Mouse (Mus musculus): ENCODE measurements around the gene Asb11. TPM values are rescaled to one million over a fixed set of nuclear protein-coding genes. Genes with fewer than 3 reads are reported as not detected.
A peak's percentile ranks its signal among the peaks of the same experiment; 100 is the strongest.

The Asb11 gene
- total and polyA plus RNA-seq, 3 experiments: 2.5 to 3.2 TPM; not detected in 1

DNA sequence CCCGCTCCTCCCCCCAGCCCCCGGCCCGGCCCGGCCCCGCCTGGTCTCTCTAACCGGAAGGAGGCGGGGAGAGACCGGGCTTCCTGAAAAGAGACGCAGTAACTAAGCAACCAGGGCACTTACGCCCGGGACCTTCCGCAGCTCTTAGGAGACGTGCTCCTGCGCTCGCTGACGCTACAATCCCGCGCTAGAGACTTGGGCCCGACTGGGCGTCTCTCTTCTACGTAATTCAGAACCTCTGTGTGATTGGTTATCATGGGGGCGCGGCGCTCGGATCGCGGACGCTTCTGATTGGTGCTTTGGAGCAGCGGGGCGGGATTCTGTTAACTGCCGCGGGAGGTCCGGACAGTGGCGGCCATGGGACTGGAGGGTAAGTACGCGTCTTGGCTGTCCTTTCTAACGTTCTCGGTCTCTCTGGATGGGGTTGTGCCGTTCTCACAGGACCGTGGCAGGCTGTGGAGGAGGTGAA lies 17.3 kb upstream of the Asb11 start, which contains the start of gene Piga:
Piga (plus strand) TSS at position 317 of the 469 bp plus-strand sequence.
- Histone ChIP-seq H3K36me3 (ENCODE audit: control insufficient read depth in 1 of 2, insufficient read depth in 2 of 2, low read length in 2 of 2) (peaks cover 16 to 34% of the 10 kb centered on the region in 2 experiments), H3K9me3 (replicated peaks; ENCODE audit: insufficient read depth, low read length) (no peaks in the 10 kb centered on the region), H3K4me3 (ENCODE audit: control insufficient read depth in 1 of 2, insufficient read depth in 1 of 2, low read depth in 2 of 2, low read length in 2 of 2) (peak within 1 kb of the TSS; percentile 68 to 87), H3K79me2 (ENCODE audit: control insufficient read depth, insufficient read depth, low read length, poor library complexity) (peaks cover 17% of the 10 kb centered on the region), H3K4me1 (ENCODE audit: control insufficient read depth in 1 of 2, insufficient read depth in 2 of 2, low read length in 2 of 2) (peaks cover 24 to 25% of the 10 kb centered on the region in 2 experiments), H3K9ac (ENCODE audit: control insufficient read depth, low read depth, low read length, poor library complexity, severe bottlenecking) (peak within 1 kb of the TSS; percentile 71), H3K27ac (ENCODE audit: control insufficient read depth, low read depth, low read length) (peak within 1 kb of the TSS; percentile 50), H3K27me3 (ENCODE audit: control insufficient read depth in 1 of 2, insufficient read depth in 2 of 2, low read length in 2 of 2) (no peaks in the 10 kb centered on the region)
- DNase-seq (ENCODE audit: low read depth, low spot score): peak; percentile 99
- TF ChIP-seq ZNF384 (IDR thresholded peaks at IDR 0.05; ENCODE audit: low read depth, low read length): no peak
- TF ChIP-seq CHD2 (IDR thresholded peaks at IDR 0.05; ENCODE audit: low read length): no peak
- no peak for TF ChIP-seq MAZ (IDR thresholded peaks at IDR 0.05; ENCODE audit: low read depth, low read length)
- no peak for TF ChIP-seq RAD21 (IDR thresholded peaks at IDR 0.05; ENCODE audit: low read depth, low read length)
- TF ChIP-seq UBTF (IDR thresholded peaks at IDR 0.05; ENCODE audit: borderline replicate concordance, insufficient read depth, low read depth, low read length): no peak
- no peak; the same call in 1 of the 2 replicates for TF ChIP-seq E2F4 (IDR thresholded peaks at IDR 0.05; ENCODE audit: borderline replicate concordance, low read depth, low read length)
- TF ChIP-seq HCFC1 (IDR thresholded peaks at IDR 0.05; ENCODE audit: low read depth, low read length): peak; percentile 86
- no peak for TF ChIP-seq RCOR1 (IDR thresholded peaks at IDR 0.05; ENCODE audit: low read depth, low read length)
- peak; percentile 78 for TF ChIP-seq ELF1 (IDR thresholded peaks at IDR 0.05; ENCODE audit: low read depth, low read length)
- TF ChIP-seq USF2 (IDR thresholded peaks at IDR 0.05; ENCODE audit: borderline replicate concordance in 1 of 2, insufficient read depth in 1 of 2, low read depth in 1 of 2, low read length in 2 of 2): no peak
- TF ChIP-seq USF1 (IDR thresholded peaks at IDR 0.05; ENCODE audit: low read depth, low read length): no peak
- no peak for TF ChIP-seq MEF2A (IDR thresholded peaks at IDR 0.05; ENCODE audit: extremely low read depth, insufficient replicate concordance, low read depth, low read length, poor library complexity, severe bottlenecking)
- TF ChIP-seq KAT2A (conservative IDR thresholded peaks at IDR 0.05; ENCODE audit: low read depth, low read length): no peak; the same call in 1 of the 2 replicates
- TF ChIP-seq MXI1 (IDR thresholded peaks at IDR 0.05; ENCODE audit: low read depth, low read length): peak; percentile 58; the same call in 1 of the 2 replicates
- TF ChIP-seq MYC (IDR thresholded peaks at IDR 0.05; ENCODE audit: low read depth, low read length): no peak
- peak; percentile 58; the same call in 1 of the 2 replicates for TF ChIP-seq TBP (IDR thresholded peaks at IDR 0.05; ENCODE audit: low read depth, low read length)
- TF ChIP-seq BHLHE40 (IDR thresholded peaks at IDR 0.05; ENCODE audit: borderline replicate concordance, low read depth, low read length): no peak
- no peak for TF ChIP-seq GATA1 (IDR thresholded peaks at IDR 0.05; ENCODE audit: low read depth, low read length)
- TF ChIP-seq TCF12 (IDR thresholded peaks at IDR 0.05; ENCODE audit: low read depth, low read length): no peak; the same call in 1 of the 2 replicates
- TF ChIP-seq MYB (IDR thresholded peaks at IDR 0.05; ENCODE audit: low read depth, low read length): peak; percentile 59; the same call in 1 of the 2 replicates
- peak; percentile 71 to 92 for TF ChIP-seq POLR2A (IDR thresholded peaks at IDR 0.05; ENCODE audit: control insufficient read depth in 1 of 2, insufficient read depth in 1 of 2, low read depth in 1 of 2, low read length in 2 of 2, poor library complexity in 1 of 2)
- TF ChIP-seq JUND (IDR thresholded peaks at IDR 0.05; ENCODE audit: low read depth, low read length): no peak
- no peak for TF ChIP-seq ZMIZ1 (IDR thresholded peaks at IDR 0.05; ENCODE audit: low read depth, low read length)
- no peak for TF ChIP-seq CHD1 (IDR thresholded peaks at IDR 0.05; ENCODE audit: low read depth, low read length)
- TF ChIP-seq ZKSCAN1 (IDR thresholded peaks at IDR 0.05; ENCODE audit: low read depth, low read length): no peak
- TF ChIP-seq MAFK (IDR thresholded peaks at IDR 0.05; ENCODE audit: borderline replicate concordance, low read depth, low read length): no peak
- TF ChIP-seq SMC3 (IDR thresholded peaks at IDR 0.05; ENCODE audit: low read depth, low read length): no peak
- TF ChIP-seq ETS1 (IDR thresholded peaks at IDR 0.05; ENCODE audit: low read depth, low read length): no peak
- TF ChIP-seq POLR2AphosphoS5 (IDR thresholded peaks at IDR 0.05; ENCODE audit: borderline replicate concordance, low read depth, low read length): no peak
- no peak for TF ChIP-seq GABPA (IDR thresholded peaks at IDR 0.05; ENCODE audit: low read depth, low read length)
- no peak for TF ChIP-seq TAL1 (IDR thresholded peaks at IDR 0.05; ENCODE audit: low read length)
- no peak for TF ChIP-seq EP300 (IDR thresholded peaks at IDR 0.05; ENCODE audit: low read depth in 1 of 2, low read length in 2 of 2)
- peak; percentile 79; the same call in 1 of the 2 replicates for TF ChIP-seq POLR2AphosphoS2 (IDR thresholded peaks at IDR 0.05; ENCODE audit: low read length)
- TF ChIP-seq NRF1 (IDR thresholded peaks at IDR 0.05; ENCODE audit: insufficient read depth, low read depth, low read length, poor library complexity, severe bottlenecking): peak; percentile 53; the same call in 1 of the 2 replicates
- TF ChIP-seq MAX (IDR thresholded peaks at IDR 0.05; ENCODE audit: low read length): no peak
- TF ChIP-seq SIN3A (IDR thresholded peaks at IDR 0.05; ENCODE audit: low read length): peak; percentile 86
- no peak for TF ChIP-seq CTCF (IDR thresholded peaks at IDR 0.05 in 2 of 3, conservative IDR thresholded peaks at IDR 0.05 in 1 of 3; ENCODE audit: control insufficient read depth in 1 of 3, insufficient read depth in 1 of 3, low read depth in 2 of 3, low read length in 3 of 3, poor library complexity in 1 of 3, severe bottlenecking in 1 of 3)
